ENCODE assay signal across 13 mouse cellular contexts in genomic region chr11:75053020-75053419, GRCm38 (mm10).
DNase-seq lines count a peak whose midpoint lies in the region; ATAC-seq and TF ChIP-seq lines count a peak whose summit lies in the region.
"Had no signal": no experiment of that assay in that cellular context is flagged by ENCODE, and none has a peak within 500 bp of the region (broad histone marks: within the 10 kb centered on the region; RNA-seq: fewer than 3 reads in every experiment).

No protein-coding gene starts in this region.

- no peaks in the 10 kb centered on the region for H3K27me3 ChIP-seq in kidney, postnatal 0 days (ENCODE audit: insufficient read depth, low read length)
- no peaks in the 10 kb centered on the region for H3K27me3 ChIP-seq in heart, embryonic 13.5 days (replicated peaks)
- no peaks in the 10 kb centered on the region for H3K27me3 ChIP-seq in liver, embryonic 13.5 days
- H3K27me3 ChIP-seq in forebrain, embryonic 10.5 days (ENCODE audit: poor library complexity, severe bottlenecking), result no peaks in the 10 kb centered on the region
- H3K27me3 ChIP-seq in midbrain, embryonic 10.5 days (ENCODE audit: low read depth, poor library complexity, severe bottlenecking), result no peaks in the 10 kb centered on the region
- H3K27me3 ChIP-seq: forebrain, embryonic 13.5 days had no signal

- H3K4me2 ChIP-seq in kidney, postnatal 0 days (ENCODE audit: low read length), result no peak overlapping the region
- H3K4me2 ChIP-seq in heart, embryonic 13.5 days, result peak overlapping the region; percentile 37
- H3K4me2 ChIP-seq in liver, embryonic 13.5 days, result no peak overlapping the region
- H3K4me2 ChIP-seq: forebrain, embryonic 13.5 days had no signal

- no peak for ATAC-seq in kidney, postnatal 0 days (replicated peaks; ENCODE audit: low FRiP score, low read depth)
- ATAC-seq in heart, embryonic 13.5 days (ENCODE audit: extremely low read depth, insufficient number of reproducible peaks, low FRiP score, low TSS enrichment), result no peak
- ATAC-seq in liver, embryonic 13.5 days (ENCODE audit: low read depth), result no peak
- ATAC-seq: activated CD4-positive, CD25-positive, alpha-beta regulatory T cell, adult 4 months; forebrain, embryonic 13.5 days had no signal

- WGBS in kidney, postnatal 0 days, result 74% methylated on average over 2 of the region's 2 CpGs
- WGBS in heart, embryonic 13.5 days, result 50% methylated on average over 2 of the region's 2 CpGs
- WGBS in liver, embryonic 13.5 days (ENCODE audit: insufficient replicate concordance), result 71% methylated on average over 2 of the region's 2 CpGs
- 91% methylated on average over 2 of the region's 2 CpGs for WGBS in forebrain, embryonic 10.5 days
- WGBS in midbrain, embryonic 10.5 days, result 94% methylated on average over 2 of the region's 2 CpGs

- DNase-seq in kidney, postnatal 0 days (ENCODE audit: low spot score), result peak; percentile 40
- no peak for DNase-seq in kidney, adult 8-10 months
- DNase-seq in liver, embryonic 13.5 days, result no peak
- no peak for DNase-seq in layer of hippocampus, adult 2 months (ENCODE audit: low spot score in 2 of 2)
- no peak for DNase-seq in forebrain, embryonic 10.5 days (ENCODE audit: extremely low spot score, low spot score)
- DNase-seq in midbrain, embryonic 10.5 days (ENCODE audit: low spot score), result no peak
- DNase-seq: kidney, postnatal 25 days; lung, adult 18-20 months; right cerebral cortex, postnatal 25 days had no signal

- H3K9ac ChIP-seq in kidney, postnatal 0 days (ENCODE audit: low read depth, low read length), result no peak overlapping the region
- H3K9ac ChIP-seq in heart, embryonic 13.5 days, result peak overlapping the region; percentile 34
- H3K9ac ChIP-seq in liver, embryonic 13.5 days, result no peak overlapping the region
- H3K9ac ChIP-seq: forebrain, embryonic 13.5 days had no signal

- no peak for TF ChIP-seq CTCF in kidney, postnatal 0 days (IDR thresholded peaks at IDR 0.05; ENCODE audit: low read depth)
- TF ChIP-seq CTCF in layer of hippocampus, adult 2 months (conservative IDR thresholded peaks at IDR 0.05), result no peak

- H3K36me3 ChIP-seq in kidney, postnatal 0 days (ENCODE audit: insufficient read depth, low read length), result no peaks in the 10 kb centered on the region
- H3K36me3 ChIP-seq in heart, embryonic 13.5 days, result peaks cover 20% of the 10 kb centered on the region
- H3K36me3 ChIP-seq in liver, embryonic 13.5 days, result peaks cover 12% of the 10 kb centered on the region
- peaks cover 60% of the 10 kb centered on the region for H3K36me3 ChIP-seq in forebrain, embryonic 10.5 days (replicated peaks)
- H3K36me3 ChIP-seq in midbrain, embryonic 10.5 days, result peaks cover 67% of the 10 kb centered on the region

- peaks cover 53% of the 10 kb centered on the region for H3K4me1 ChIP-seq in kidney, postnatal 0 days (replicated peaks; ENCODE audit: insufficient read depth, low read length)
- peaks cover 51% of the 10 kb centered on the region for H3K4me1 ChIP-seq in brown adipose tissue, adult 24 weeks (ENCODE audit: control insufficient read depth, insufficient read depth, insufficient read length, low read length)
- H3K4me1 ChIP-seq in heart, embryonic 13.5 days, result peaks cover 68% of the 10 kb centered on the region
- H3K4me1 ChIP-seq in liver, embryonic 13.5 days (replicated peaks), result peaks cover 27% of the 10 kb centered on the region
- H3K4me1 ChIP-seq in forebrain, embryonic 10.5 days, result peaks cover 38% of the 10 kb centered on the region
- no peaks in the 10 kb centered on the region for H3K4me1 ChIP-seq in midbrain, embryonic 10.5 days
- H3K4me1 ChIP-seq: forebrain, embryonic 13.5 days had no signal

- peak overlapping the region; percentile 86 for H3K27ac ChIP-seq in kidney, postnatal 0 days
- peak overlapping the region; percentile 98 for H3K27ac ChIP-seq in brown adipose tissue, adult 24 weeks (replicated peaks; ENCODE audit: low read depth, low read length)
- H3K27ac ChIP-seq in heart, embryonic 13.5 days (replicated peaks), result peak overlapping the region; percentile 95
- peak overlapping the region; percentile 47; the same call in 1 of the 2 replicates for H3K27ac ChIP-seq in liver, embryonic 13.5 days
- H3K27ac ChIP-seq in layer of hippocampus, adult 2 months, result no peak overlapping the region
- H3K27ac ChIP-seq in forebrain, embryonic 10.5 days, result no peak overlapping the region; the same call in 1 of the 2 replicates
- no peak overlapping the region for H3K27ac ChIP-seq in midbrain, embryonic 10.5 days (replicated peaks)
- H3K27ac ChIP-seq: forebrain, embryonic 13.5 days had no signal

- no peaks in the 10 kb centered on the region for H3K9me3 ChIP-seq in kidney, postnatal 0 days (replicated peaks; ENCODE audit: low read length)
- H3K9me3 ChIP-seq in heart, embryonic 13.5 days, result no peaks in the 10 kb centered on the region
- no peaks in the 10 kb centered on the region for H3K9me3 ChIP-seq in liver, embryonic 13.5 days (replicated peaks)
- H3K9me3 ChIP-seq in forebrain, embryonic 10.5 days, result no peaks in the 10 kb centered on the region
- no peaks in the 10 kb centered on the region for H3K9me3 ChIP-seq in midbrain, embryonic 10.5 days (replicated peaks)
- H3K9me3 ChIP-seq: forebrain, embryonic 13.5 days had no signal

- no peak overlapping the region for H3K4me3 ChIP-seq in kidney, postnatal 0 days (replicated peaks; ENCODE audit: low read depth, low read length)
- no peak overlapping the region for H3K4me3 ChIP-seq in brown adipose tissue, adult 24 weeks (ENCODE audit: insufficient read depth, low read depth, low read length)
- H3K4me3 ChIP-seq in heart, embryonic 13.5 days, result no peak overlapping the region
- no peak overlapping the region for H3K4me3 ChIP-seq in liver, embryonic 13.5 days (replicated peaks)
- no peak overlapping the region for H3K4me3 ChIP-seq in layer of hippocampus, adult 2 months
- no peak overlapping the region for H3K4me3 ChIP-seq in forebrain, embryonic 10.5 days
- H3K4me3 ChIP-seq in midbrain, embryonic 10.5 days, result no peak overlapping the region
- H3K4me3 ChIP-seq: forebrain, embryonic 13.5 days had no signal

Comparison
In these comparisons a context has a peak if more than half of its experiments do, and no peak if none do; other contexts are left out.
1. H3K27ac ChIP-seq: peak in kidney, postnatal 0 days (single experiment), brown adipose tissue, adult 24 weeks (single experiment), heart, embryonic 13.5 days (single experiment) and liver, embryonic 13.5 days (single experiment); none in layer of hippocampus, adult 2 months (single experiment), forebrain, embryonic 10.5 days (single experiment) and midbrain, embryonic 10.5 days (single experiment).